Mouse (Mus musculus) B cell, adult 2 months (primary cell): ENCODE measurements around the gene Gps2.

Experiments used
- DNase-seq, 2 experiments: peaks; one replicate each; pipeline ENCODE4 v3.0.0; 2022

Gene Gps2

DNA sequence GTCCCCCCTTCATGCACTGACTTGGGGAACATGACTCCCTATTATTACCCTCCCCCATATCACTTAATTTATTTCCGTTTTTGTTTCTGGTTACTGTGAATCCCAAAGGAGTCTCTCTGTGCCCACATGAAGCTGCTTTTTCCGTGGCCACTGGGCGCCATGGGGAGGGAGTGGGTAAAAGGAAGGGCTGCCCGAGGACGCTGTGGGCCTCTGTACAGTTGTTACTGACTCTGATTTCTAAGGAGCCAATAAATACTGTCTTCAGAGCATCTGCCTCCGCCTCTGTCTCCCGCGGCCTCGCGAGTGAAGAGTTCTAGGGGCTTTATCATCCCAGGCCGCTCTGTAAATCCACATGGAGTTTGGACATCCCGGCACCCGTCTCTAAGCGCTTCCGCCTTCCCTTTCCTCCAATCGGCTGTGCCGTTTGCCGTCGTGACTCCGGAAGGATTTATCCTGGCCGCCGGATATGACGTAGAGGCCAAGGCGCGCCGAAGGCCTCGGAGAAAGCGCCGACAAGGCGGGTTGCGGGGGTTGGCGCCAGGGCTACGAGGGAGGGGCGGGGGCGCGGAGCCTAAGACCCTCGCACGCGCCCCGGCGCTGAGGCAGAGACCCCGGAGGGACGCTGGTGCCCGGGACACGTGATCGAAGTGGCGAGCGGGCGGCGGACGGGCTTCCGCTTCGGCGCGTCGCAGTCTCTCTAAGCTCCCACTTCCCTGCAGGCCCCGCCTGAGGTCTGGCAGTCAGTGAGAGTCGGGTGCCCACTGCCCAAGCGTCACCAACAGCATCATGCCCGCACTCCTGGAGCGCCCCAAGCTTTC is at the start of gene Gps2:
Gps2 (plus strand) TSS at position 335 of the 818 bp plus-strand sequence.
- peak; percentile 90 to 92 for DNase-seq

DNA sequence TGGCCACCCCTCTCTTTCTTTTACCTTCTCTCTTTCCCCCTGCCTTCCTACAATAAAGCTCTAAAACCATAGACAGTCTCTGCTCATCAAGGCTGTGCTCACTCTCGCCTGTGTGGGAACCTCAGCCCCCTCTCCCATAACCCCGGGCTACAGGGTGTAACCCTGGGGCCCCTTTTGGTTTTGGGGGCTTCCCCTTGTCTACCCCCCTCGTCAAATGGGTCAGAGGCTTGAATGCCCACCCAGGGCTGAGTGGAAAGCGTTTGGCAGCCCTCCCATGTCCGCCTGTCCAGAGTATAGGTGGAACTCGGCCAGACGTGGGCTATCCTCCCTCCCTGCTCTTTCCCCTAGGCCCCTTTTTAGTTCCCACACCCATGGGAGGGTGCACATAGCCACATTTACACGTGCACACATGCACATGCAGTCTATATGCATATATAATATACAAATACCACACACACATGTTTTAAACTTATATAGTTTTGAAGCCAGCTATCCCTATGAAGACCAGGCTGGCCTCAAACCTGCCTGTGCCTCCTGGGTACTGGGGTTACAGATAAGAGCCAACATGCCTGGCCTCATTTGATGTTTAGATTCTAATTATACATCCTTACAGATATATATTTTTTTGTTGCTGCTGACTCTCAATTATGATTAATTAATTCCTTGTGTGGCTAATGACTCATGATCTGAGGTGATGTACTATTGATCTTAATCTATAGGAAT is 49.4 kb upstream of the Gps2 start:
- no peak for DNase-seq

DNA sequence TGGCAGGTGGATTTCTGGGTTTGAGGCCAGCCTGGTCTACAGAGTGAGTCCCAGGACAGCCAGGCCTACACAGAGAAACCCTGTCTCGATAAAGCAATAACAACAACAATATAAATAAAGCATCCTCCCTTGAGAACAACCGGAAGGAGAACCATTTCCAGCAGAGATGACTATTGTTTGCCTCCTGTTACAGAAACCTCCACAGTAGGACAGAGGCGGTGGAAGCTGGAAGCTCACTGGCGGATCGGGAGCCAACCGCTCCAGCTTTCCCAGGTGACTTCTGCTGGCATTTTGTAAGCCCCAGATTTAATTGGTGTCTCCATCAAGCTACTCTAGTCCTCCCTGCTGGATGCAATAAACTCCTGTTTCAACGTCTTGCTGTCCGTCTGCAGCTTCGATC is 48.1 kb upstream of the Gps2 start:
- no peak for DNase-seq

DNA sequence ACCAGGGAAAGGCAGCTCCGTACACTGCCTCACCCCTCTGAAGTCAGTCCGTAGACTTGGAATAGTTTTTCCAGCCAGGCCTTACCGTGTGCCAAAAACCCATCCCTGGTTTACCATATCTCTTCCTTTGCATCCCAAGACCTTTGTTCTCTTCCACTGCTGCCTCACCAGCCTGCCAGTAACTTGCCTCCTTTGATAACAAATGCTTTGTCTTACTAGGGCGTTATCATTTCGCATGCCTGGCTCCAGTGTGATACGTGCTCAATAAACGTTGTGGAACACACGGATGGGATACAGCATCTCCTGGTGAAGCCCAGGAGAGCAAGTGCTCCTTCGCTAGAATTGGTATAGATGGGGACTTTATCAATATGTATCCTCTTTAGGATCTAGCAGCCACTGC is 46.4 kb upstream of the Gps2 start:
- DNase-seq: no peak

- DNase-seq: no peak
Observed at GRCm38 (mm10) chr11:69870289-69871069, 43.2 kb upstream of the Gps2 start.

DNA sequence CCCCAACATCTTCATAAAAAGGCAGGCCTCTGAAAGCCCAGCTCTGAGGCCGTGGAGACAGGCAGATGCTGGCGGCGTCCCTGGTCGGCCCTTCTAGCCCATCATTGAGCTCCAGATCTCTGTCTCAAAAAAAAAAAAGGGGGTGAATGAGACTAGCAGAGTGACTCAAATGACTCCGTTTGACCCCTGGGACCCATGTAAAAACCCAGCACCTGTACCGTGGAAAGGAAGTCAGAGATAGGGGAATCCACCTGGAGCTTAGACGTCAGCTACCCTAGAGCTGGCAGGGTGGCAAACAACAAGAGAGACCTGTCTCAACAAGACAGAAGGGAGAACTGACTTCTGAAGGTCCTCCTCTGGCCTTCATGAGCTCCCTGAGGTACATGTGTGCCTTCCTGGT is 41.9 kb upstream of the Gps2 start:
- no peak for DNase-seq

DNA sequence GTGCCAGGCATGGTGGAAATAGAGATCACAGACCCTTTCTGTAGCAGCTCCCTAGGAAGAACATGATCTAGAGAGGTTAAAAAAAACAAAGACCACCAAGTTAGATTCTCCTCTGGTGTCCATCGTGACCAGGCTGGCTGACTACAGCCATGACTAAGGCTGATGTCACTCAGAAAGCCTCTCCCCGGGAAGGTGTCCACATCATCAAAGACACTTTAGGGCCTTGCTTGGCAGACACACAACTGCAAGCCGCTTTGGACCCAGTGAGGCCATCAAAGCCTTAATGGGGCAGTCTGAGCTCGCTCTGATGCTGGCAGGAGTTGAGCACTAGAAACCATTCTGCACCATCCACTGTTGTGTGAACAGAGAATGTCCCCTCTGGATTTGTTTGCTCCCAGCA is 41.2 kb upstream of the Gps2 start:
- DNase-seq: no peak

- no peak for DNase-seq
Observed at GRCm38 (mm10) chr11:69876186-69876585, 37.5 kb upstream of the Gps2 start.

GRCm38 (mm10) chr11:69876867-69877266 is 36.8 kb upstream of the Gps2 start:
- peak; percentile 92 to 94 for DNase-seq

- no peak for DNase-seq
Observed at GRCm38 (mm10) chr11:69877878-69878277, 35.8 kb upstream of the Gps2 start, which contains the start of gene Tmem95. Gene Tmem95, minus strand, starts transcription at chr11:69878018.

DNA sequence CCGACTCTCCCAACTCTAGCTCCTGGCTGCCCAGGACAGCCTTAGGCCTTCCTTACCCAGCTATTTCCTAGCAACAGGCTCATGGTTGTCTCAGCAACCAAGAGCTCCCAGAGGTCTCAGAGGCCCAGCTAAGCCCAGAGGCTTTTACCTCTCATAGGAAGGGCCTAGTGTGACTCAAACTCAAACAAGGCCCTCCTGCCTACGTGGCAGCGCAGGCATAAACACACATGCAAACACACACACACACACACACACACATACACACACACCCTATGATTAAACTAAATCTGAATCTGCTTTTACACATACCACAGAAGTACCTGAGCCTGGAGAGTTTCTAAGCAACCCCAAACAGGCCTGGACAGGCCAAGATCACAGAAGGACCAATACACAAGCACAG is 35.3 kb upstream of the Gps2 start:
- DNase-seq: no peak

GRCm38 (mm10) chr11:69878952-69879351 is 34.7 kb upstream of the Gps2 start:
- DNase-seq: no peak

DNA sequence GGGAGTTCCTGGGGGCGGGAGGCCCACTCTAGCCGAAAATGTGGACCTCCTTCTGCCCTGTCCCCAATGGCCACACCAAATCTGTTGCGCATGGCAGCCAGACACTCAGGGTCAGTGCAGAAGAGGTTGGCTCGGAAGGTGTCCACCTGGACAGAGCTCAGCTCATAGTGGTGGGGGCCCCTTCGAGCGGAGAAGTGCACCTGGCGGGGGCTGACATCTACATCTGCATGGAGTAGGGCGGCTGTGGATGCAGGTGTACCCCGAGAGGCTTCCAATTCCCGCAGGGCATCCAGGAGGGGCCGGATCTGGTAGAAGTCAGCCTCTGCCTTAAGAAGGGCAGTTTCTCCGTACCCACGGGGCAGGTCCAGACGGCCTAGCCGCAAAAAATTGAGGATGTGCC is 34.0 kb upstream of the Gps2 start:
- DNase-seq: no peak

DNA sequence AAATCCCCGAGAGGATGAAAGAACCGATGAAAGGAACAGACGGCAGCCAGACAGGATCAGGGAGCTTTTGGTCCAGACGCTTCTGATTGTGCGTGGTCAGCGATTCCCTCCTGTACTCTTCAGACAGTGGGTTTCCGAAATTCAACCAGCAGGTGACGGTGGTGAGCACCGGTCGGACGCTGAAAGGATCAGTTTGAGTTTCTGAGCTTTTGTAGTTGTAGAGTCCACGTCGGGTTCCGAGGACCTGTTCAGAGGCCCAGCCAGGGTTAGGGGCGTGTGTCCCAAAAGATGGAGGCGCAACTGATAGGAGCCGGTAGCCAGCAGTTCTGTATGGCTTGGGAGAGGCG is 33.2 kb upstream of the Gps2 start:
- peak; percentile 76 for DNase-seq

- DNase-seq: peak; percentile 90 to 92
Observed at GRCm38 (mm10) chr11:69880853-69881603, 32.7 kb upstream of the Gps2 start, which contains the start of gene Kctd11. Gene Kctd11, minus strand, starts transcription at chr11:69881406.

- DNase-seq: no peak
Observed at GRCm38 (mm10) chr11:69881787-69882670, 31.7 kb upstream of the Gps2 start.

DNA sequence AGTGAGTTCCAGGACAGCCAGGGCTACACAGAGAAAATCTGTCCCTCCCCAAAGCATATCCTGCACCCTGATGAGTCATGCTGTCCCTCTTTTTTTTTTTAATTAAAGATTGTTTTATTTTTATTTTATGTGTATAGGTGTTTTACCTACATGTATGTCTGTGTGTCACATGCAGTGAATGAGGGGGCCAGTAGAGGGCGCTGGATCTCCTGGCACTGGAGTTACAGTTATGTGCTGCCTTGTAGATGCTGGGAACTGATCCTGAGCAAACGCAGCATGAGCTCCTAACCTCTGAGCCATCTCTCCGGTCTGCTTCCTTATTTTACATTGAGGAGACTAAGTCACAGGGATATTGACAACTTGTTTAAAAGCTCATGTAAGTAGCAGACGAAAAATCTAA is 30.6 kb upstream of the Gps2 start:
- peak; percentile 83 to 84 for DNase-seq

DNA sequence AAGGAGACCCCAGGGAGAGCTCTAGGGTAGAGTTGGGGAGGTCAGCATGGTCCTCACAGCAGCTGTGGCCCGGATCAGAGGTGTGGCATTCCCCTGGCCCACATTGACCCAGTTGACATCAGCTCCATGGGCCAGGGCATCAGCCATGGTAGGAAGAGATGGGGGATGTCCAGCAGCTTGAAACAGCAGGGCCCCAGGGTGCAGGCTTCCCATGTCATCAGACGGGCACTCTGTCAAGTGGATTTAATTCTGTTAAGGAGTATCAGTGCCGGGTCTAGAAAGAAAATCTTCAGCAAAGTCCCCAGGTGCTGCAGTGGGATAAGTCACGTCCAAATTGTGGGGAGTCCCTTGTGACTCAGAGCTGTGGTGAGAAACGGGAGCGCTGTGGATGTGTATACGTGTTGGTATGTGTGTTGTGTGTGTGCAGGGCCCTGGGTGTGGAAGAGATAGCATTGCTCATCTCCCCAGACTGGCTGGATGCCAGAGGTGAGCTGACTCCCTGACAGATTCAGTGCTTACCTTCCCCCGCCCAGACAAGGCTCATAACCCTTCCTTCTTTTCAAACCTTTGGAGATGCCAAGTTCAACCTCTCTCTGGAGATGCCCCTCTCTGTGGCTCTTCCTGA is 30.0 kb upstream of the Gps2 start:
- DNase-seq: no peak

GRCm38 (mm10) chr11:69884240-69884639 is 29.4 kb upstream of the Gps2 start:
- no peak for DNase-seq

- no peak for DNase-seq
Observed at GRCm38 (mm10) chr11:69884663-69885062, 29.0 kb upstream of the Gps2 start.
